Mouse (Mus musculus) frontal cortex, adult 2 months (tissue): ENCODE data around the gene Arid1b. TPM values are rescaled to one million over a fixed set of nuclear protein-coding genes. Genes with fewer than 3 reads are reported as not detected.
"Not testable (repeated sequence)": the region's sequence is repeated elsewhere in the genome, so short reads cannot be mapped to it uniquely, and the experiment has no call there.

Experiments used
- DNase-seq, 2 experiments: peaks; one replicate each; pipeline ENCODE4 v3.0.0; 2022; ENCODE audit warnings: low spot score in 1 of 2; ENCODE audit errors: extremely low spot score in 1 of 2
- polyA plus RNA-seq: library from polyadenylated mRNA; depleted of rRNA; stranded (reverse); fragments of >200 nt; gene quantifications from 2 replicates; pipeline ENCODE4 v1.2.3, GENCODE M21; 2012

Arid1b gene
- polyA plus RNA-seq, 1 experiment: 27.9 TPM

DNA sequence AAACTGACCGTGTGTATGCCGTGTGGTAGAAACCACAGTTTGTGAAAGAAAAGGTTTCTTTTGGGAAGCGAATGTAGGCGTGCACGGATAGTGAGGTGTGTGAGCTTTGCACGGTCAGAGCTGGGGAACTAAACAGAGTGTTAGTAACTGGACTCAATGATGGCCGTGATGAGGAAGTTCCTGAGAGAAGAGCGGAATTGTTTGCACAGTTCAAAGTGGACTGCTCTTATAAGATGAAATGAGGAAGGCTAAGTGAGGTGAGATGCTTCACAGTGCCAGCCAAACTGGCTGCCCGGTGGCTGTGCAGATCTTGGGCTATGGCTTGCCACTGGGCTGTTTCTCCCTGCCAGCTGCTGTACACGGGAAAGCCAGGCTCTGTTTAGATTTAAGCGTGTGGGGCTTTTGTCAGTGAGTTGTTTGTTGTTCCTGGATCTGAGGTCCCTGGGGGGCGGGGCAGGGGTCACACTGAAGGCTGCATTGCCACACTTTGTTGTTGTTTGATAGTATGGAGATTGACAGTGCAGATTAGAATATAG lies 86.8 kb downstream of the Arid1b start:
- no peak for DNase-seq

DNA sequence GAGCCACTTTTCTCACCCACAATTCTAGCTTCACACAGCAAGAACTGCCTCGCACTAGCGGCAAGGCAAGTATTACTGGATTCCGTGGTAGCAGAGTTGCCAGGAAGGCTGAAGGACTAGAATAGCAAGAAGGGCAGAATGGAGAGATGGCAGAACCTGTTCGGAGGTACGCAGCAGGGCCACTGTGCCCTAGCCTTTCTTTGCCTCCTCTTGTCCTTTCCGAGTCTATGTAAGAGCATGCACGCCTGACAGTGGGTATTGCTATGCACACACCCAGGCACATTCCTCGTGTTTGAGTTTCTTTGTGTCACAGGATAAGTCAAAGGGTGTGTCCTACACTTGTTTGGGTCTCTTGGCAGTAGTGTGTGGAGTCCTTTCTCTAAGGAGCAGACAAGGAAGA lies 88.1 kb downstream of the Arid1b start:
- DNase-seq: peak in 1 of 2 experiments; percentile 30

DNA sequence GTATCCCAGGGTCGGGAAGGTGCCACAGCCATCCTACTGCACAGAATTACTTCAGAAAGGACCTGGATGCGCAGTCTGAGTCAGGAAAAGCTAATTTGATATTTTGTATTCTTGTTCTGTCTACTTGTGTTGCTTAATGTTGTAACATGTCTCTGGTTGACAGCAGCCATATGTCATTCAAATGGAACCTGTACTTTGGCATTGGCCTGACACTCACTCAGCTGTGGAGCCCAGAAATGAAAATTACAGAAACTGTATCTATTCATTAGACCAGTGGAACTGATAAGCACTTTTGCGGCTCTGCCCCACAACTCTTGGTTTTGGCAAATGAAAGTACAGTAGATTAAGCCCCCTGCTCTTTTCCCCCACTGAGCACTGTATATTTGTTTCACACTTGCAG lies 89.4 kb downstream of the Arid1b start:
- DNase-seq: no peak

DNA sequence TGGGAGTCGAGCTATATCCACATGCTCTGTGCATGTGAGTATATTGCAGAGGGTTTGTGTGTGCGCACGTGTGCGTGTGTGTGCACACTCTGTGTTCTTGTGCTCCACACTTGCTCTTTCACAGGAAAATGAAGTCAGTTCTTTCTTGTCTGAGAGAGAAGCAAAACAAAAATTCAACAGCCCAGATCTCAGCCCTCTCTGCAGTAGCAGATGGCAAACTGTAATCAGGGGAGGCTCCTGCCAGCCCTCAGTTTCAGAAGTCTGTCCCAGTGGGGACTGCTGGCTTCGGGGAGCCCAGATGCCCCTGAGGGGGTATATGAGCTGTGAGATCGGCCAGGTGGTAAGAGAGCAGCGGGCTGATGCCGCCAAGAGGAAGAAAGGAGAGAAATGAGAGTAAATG lies 90.0 kb downstream of the Arid1b start:
- peak in 1 of 2 experiments; percentile 46 for DNase-seq

DNA sequence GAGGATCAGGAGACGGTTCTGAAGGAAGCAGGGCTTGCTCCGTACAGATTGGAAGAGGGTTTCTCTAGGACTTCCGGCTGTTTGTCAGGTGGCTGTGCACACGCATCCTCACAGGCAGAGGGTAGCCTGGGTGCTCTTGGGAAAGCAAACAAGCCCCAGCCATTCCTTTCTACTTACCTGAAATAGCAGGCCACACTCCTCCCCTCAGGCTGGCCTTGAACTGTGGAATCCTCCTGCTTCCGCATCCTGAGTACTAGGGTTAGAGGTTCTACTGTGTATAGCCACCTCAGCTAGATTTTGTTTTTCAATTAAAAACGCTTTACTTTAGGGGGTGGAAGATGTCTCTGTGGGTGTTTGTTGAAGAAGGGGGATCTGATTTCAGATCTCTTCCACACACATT lies 90.9 kb downstream of the Arid1b start:
- no peak for DNase-seq

DNA sequence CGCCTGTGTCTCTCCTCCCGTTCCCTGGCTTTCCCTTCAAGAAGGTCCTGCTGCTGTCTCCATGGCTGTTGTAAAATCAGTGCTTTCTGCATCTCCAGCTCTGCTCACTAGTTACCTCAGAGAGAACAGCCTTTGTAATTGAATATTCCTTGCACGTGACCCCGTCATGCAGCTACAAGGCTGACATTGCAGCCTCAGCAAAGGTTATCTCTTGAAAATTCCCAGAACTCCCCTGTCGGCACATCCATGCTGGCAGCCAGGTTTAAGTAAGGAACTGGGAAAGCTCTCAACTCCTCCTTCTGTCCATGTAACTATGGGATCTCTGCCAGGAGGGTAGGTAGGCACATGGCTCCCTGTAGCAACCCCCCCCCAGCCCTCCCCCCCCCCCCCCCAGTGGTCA lies 91.8 kb downstream of the Arid1b start:
- DNase-seq: peak in 1 of 2 experiments; percentile 19

DNA sequence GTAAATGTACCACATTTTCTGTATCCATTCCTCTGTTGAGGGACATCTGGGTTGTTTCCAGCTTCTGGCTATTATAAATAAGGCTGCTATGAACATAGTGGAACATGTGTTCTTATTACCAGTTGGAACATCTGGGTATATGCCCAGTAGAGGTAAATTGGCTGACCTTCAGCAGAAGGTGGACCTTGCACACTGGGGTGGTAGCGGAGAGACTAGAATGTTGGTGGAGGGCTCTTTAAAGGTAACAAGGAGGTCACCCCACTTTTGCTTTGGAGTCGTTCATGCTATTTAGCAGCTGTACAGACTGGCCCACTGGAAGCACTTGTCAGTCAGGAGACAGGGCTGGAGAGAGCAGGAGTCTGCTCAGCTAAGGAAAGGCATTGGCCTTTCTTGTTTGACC lies 94.1 kb downstream of the Arid1b start:
- not testable (repeated sequence) for DNase-seq

DNA sequence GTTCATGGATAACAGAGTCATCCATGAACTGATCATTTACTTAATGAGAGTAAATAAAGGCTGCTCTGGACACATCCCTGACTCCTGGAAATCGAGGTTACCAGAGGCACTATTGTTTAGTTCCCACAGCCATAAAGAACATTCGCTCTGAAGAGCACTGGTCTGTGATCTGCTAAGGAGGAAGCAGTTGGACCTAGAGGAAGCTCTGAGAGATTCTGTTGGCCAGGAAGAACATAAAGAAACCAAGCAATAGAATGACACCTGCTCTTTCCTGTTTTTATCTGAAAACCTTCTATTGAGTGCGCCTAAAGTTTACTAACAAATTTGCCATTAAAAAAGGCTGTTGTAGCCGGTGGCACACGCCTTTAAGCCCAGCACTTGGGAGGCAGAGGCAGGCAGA lies 94.7 kb downstream of the Arid1b start:
- no peak for DNase-seq

DNA sequence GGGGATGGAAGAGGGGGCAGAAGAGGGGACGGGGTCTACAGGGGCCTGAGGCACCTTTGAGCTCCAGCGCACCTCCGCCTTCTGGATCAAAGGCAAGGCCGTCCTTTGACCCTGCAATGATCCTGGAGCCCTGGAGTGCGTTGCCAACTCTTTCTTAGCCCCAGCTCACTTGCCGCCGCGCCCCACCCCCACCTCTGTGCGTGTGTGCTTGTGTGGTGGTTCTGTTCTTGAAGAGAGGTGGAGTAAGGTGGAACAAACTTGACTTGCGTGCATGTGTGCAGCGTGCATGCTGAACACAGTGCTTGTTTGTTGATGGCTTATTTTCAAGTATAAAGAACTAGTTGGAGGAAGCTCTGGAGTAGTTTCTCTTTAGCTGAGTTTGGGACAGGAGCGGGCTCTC lies 95.4 kb downstream of the Arid1b start:
- DNase-seq: no peak

DNA sequence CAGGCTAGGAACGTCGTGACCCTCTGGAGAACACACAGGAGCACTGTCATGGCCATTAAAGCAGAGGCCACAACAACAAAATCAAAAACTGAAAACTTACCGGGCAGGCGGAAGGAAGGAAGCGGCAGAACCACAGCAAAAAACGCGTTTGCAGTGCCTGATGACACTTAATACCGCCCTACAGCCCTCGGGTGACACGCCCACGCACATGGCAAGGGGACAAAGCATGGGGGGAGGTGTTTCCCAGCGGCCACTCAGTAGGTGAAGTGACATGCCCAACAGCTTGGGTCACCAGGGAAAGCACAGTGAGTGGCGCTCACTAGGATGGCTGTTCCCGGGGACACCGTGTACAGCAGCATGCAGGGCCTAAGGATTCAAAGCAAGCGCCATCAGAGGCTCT lies 97.4 kb downstream of the Arid1b start:
- no peak for DNase-seq

DNA sequence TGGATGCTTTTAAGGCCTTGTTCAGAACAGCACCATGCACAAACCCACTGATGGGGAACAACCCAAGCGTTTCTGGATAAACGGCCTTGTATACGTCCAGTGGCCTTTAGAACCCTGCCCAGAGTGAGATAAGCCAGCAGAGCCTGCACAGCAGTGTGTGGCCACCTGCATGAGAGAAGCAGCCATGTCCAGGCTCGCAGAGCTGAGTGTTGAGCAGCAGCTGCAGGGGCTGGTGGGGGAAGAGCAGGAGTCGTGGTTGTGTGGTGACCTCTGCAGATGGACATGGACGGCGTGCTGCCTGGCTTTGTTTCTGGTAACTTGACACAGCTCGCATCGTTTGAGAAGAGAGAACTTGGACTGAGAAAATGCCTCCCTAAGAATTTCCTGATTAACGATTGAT lies 97.8 kb downstream of the Arid1b start:
- no peak for DNase-seq

DNA sequence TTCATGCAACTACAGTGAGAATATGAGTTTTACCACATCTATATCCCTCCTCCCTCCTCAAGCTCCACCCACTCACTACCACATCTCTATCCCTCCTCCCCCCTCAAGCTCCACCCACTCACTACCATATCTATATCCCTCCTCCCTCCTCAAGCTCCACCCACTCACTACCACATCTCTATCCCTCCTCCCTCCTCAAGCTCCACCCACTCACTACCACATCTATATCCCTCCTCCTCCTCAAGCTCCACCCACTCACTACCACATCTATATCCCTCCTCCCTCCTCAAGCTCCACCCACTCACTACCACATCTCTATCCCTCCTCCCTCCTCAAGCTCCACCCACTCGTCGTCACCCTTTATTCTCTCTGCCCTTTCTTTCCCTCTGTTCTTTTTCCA lies 99.2 kb downstream of the Arid1b start:
- not testable (repeated sequence) for DNase-seq

DNA sequence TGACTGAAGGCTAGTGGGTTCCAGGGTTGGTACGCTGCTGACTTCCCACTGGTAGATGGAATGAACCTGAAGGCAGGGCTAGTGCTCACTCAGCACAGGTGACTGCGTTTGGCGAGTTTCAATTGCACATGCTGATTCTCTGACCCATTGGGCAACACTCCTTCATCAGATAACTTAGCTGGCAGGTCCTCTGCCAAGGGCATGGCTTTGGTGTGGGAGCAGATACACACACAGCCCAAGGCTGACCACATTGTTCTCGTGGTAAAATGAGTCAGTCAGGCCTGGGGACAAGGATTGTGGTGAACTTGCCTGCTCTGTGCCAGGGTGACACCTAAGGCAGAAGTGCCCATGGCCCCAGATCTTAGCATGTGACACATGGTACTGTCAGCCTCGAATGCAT lies 100.5 kb downstream of the Arid1b start:
- DNase-seq: no peak

DNA sequence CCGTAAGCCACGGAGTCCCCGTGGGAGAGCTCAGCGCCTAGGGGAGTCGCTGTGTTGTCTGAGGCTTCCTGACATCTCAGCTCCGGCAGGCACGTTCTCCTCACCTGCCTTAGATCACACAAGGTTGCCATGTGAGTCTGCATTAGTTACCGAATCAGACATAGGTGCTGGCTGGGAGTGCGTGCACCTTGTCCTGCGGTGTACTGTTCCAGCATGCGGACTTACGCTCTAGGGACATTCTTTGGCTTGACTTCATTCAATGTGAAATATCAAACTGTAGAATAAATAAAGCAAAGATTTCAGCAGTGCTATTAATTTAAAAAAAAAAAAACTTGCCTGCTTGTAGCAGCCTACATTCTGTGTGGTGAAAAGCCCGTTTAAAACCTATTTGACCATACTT lies 101.6 kb downstream of the Arid1b start:
- no peak for DNase-seq

DNA sequence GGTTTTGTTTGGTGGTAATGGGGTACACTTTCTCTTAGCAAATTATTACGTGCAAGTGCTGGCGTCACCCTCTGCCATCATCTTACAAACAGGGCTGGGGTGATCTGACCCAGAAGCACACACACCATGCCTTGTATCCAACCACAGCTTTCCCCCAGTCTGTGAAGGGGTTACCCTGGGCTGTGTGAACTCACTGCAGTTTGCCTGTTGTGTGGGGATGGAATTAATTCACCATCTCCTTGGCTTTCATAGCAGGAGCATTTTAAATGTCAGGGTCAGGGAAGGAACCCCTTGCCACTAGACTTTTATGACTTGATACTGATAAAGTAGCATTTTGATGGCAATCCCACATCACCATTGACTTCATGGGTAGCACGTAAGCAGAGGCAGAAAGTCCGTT lies 102.9 kb downstream of the Arid1b start:
- no peak for DNase-seq

DNA sequence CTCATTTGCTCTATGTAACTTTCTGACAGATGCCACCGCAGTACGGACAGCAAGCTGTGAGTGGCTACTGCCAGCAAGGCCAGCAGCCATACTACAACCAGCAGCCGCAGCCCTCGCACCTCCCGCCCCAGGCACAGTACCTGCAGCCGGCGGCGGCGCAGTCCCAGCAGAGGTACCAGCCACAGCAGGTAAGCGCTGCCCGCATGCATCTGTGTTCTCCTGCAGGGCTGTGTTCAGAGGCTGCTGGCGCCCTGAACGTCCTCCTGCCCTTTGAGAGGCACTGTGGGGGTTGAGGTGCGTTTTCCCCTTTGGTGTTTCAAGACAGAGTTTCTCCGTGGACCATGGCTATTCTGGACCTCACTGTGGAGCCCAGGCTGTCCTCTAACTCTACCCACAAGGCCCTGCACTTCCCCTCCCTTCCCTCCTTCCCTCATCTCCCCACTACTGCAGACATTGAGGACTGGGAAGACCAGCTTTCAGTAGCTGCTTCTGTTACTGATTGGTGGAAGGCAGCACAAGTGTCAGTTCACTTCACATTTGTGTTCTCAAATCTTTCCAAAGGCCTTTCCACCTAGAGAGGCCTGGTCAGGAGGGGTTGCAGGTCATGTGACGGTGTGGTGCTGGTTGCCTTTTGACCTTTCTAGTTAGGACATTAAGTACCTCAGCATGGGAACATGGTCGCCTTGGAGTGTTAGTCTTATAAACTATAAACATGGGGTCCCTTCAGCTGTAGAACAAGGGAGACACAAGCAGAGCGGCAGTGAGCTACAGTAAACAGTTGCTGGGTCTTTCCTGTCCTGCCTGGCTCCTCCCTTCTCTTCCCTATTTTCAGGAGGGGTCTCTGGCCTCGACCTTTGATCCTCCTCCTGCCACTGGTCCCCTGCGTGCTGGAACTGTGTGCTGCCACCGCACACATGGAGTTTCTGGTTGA lies 103.7 kb downstream of the Arid1b start:
- DNase-seq: no peak

DNA sequence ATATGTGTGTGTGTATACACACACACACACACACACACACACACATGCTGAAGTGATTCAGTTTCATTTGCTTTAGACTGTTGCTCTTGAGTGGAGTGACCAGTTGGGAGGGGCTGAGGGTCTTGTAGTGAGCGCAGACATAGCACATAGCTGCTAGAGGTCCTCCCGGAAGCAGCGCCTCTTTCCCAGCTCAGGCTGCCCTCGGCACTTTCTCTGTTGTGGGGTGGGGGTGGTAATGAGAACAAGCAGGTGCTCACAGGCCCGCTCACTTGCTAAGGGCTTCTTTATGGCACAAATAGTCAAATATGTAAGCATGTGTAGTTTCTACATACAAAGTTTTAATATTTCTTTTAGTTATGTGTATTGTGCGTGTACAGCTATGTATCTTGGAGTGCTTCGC lies 104.6 kb downstream of the Arid1b start:
- no peak for DNase-seq

DNA sequence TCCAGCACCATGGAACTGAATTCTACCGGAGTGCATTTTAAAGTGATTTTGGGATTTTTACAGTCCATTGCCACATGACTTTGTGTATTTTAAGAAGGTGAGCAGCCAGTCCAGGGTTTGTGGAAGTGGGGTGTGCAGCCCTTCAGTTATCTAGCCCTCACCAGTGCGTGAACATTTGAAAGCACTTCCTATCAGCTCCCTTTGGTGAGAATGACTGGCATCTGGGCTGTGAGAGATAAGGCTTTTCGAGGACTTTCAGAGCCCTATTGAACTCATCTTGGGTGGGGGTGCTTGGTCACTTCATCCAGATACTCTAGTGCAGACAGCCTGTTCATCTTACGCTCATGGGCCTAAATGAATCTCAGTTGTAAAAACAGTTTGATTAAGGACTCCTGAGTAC lies 105.1 kb downstream of the Arid1b start:
- no peak for DNase-seq

DNA sequence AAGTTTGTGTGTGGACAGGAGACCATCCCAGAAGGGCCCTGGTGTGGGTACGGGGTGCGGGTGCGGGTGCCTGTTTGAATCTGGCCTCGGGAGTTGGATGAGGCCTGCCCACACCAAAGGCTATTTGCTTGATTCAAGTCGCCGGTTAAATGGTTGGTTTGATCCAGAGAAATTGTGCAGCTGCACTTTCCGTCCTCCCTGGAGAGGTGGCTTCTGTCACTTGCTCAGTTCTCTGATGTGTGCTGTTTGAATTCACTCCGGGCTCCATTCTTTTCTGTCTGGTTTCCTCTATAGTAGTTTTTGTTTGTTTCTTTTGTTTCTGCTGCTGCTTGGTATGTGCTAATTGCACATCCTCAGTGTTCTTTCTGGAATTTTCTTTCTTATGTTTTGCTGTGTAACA lies 107.0 kb downstream of the Arid1b start:
- DNase-seq: no peak

DNA sequence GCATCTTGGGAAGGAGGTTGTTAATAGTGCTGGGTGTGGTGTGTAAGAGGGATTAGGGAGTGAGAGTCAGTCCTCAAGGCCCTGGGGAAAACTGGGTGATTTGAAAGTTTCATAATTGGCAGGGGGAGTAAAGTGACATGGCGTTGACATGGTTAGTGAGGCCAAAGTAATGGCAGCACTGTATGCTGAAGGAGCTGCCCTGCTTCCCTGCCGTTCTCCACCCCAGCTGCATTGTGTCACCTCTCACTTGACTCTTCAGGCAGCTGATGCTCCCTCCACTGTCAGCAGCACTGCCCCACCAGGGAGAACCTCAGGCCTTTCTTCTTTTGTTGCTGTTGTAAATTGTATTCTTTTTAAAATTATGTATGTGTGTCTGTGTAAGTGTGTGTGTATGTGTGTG lies 107.8 kb downstream of the Arid1b start:
- DNase-seq: no peak

DNA sequence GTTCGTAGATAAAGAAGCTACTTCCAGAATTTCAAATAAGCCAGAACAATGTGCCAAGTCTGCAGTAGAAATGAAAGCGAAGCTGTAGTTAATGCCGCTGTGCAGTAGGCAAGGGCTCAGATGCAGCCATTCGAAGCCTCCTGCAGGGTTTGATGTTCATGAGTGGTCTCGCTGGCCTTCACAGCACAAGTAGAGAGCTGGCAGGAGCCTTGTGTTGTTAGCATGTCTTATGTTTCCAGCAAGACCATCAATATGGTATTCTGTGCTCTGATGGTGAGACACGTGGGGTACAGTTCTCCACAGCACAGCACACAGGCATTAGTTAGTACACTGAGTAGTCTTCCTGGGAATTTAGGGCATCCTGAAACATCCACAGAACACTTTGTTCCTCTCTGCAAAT lies 111.6 kb downstream of the Arid1b start:
- DNase-seq: peak in 1 of 2 experiments; percentile 16
